Mouse (Mus musculus) left cerebral cortex, postnatal 36 days (tissue): ENCODE measurements around the gene Ccndbp1. TPM values are rescaled to one million over a fixed set of nuclear protein-coding genes. Genes with fewer than 3 reads are reported as not detected.
"Not testable (repeated sequence)": the region's sequence is repeated elsewhere in the genome, so short reads cannot be mapped to it uniquely, and the experiment has no call there.

Experiments used
- DNase-seq, 2 experiments: peaks; one replicate each; pipeline ENCODE4 v3.0.0; 2021 to 2022; ENCODE audit warnings: low spot score in 2 of 2, mixed read lengths in 1 of 2
- intact Hi-C: fragments of 180-260 bp; cut with DNase I; formaldehyde crosslinking; loops from one replicate; pipeline ENCODE4 v1.15.1; 2025
- total RNA-seq, 2 experiments: library from RNA; stranded (reverse); gene quantifications; 2 replicates each; pipeline ENCODE4 v1.2.3; 2021

The Ccndbp1 gene
- 10 to 100 TPM; 54.9 to 59.4 TPM for total RNA-seq

- intact Hi-C loops: no loop called here
- peak; percentile 81 to 84 for DNase-seq
Observed at GRCm38 (mm10) chr2:121007925-121008663, at the start of gene Ccndbp1. Gene Ccndbp1 (plus strand): TSS chr2:121008403.

DNA sequence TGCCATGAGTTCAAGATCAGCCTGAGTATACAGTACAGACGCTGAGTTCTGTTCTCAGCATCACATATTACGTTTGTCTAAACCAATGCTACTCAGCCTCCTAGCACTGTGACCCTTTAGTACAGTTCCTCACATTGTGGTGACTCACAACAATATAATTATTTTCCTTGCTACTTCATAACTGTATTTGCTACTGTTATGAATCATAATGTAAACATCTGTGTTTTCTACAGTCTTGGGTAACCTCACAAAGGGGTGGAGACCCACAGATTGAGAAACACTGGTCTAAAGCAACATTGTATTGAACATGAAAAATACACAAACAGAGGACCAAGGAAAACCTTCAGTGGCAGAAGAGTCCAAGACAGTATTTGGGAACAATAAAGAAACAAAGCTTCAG is 48.8 kb upstream of the Ccndbp1 start:
- no peak for DNase-seq
- intact Hi-C loops: no loop called here

GRCm38 (mm10) chr2:120959827-120960226 is 48.4 kb upstream of the Ccndbp1 start:
- DNase-seq: no peak
- intact Hi-C loops: no loop called here

DNA sequence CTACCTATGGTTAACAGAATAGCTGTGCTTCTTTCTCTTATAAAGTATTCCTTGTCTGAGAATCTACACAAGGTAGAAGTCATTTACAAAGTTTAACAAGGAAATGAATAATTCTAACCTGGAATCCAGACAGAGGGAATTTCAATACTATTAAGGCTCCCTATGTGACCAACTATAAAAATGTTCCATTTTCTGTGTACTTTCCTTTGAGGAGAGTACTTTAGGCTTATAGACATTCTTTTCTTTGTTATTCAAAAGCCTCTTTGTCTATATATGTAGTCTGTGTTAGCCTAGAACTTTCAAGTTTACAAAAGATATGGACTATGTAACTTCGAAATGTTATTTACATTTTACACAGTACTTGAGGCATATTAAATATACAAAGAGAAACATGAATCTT is 47.9 kb upstream of the Ccndbp1 start:
- intact Hi-C loops: no loop called here
- DNase-seq: no peak

DNA sequence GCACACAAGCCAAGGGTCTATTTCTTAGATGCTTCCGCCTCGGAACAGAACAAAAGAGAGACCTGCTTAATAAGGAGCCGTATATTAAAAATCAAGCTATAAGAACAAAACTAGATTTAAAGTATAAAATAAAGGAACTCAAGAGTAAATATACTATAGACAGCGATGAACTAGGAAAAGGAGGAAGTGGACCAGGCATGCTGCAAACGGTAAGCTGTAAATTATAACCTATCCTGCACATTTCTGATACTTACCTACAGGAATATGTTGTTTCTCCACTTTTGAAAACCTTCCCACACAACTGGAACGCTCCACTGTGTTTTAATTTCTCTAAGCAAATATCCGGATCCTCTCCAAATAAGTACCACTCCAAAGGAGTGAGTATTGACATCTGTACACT is 45.1 kb upstream of the Ccndbp1 start:
- intact Hi-C loops: no loop called here
- no peak for DNase-seq

DNA sequence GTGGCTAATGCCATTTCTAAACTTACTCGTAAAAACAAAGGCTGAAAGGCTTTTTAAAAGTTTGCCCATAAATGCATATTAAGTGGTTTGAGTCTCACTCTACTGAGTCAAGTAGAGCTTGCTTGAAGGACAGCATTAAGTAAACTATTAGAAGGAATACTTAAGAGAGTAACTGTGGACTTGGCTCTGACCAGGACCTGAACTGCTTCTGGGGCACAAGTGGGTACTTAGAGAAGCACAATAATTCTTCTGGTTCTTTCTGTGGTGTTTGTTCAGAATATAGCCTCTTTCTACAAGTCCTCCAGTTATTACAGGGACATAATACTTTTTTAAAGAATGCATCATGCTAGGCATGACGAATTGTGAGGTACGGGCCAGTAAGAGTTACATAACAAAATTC is 42.7 kb upstream of the Ccndbp1 start:
- intact Hi-C loops: no loop called here
- no peak for DNase-seq

GRCm38 (mm10) chr2:120970045-120970539 is 38.1 kb upstream of the Ccndbp1 start:
- intact Hi-C loops: no loop called here
- no peak for DNase-seq

DNA sequence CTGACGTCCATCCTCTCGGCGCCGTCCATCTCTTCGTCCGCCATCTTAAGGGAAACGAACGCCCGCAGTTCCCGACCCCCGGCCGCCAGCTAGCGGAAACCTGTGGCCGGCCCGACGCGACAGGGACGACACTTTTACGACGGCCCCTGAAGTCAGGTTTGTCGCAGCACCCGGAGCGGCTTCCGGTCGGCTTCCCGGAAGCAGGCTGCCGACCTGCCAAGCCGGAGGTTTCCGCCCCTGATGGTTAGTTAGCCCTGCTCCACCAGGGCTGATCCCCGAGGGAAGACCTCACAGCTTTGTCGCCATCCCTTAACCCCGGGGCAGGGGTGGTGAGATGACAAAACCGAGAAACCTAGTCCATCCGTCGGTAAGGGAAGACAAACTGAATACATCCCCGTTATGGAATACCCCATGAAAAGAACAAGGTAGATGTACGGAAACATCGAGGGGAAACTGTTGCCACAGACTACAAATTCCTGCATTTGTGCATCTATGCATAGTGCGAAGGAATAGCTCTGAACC is 37.6 kb upstream of the Ccndbp1 start, which contains the start of gene Ubr1:
Ubr1 (minus strand) TSS at position 157 of the 522 bp plus-strand sequence.
- peak; percentile 86 to 87 for DNase-seq
- intact Hi-C loops: no loop called here

- intact Hi-C loops: no loop called here
- no peak for DNase-seq
Observed at GRCm38 (mm10) chr2:120971766-120972165, 36.4 kb upstream of the Ccndbp1 start.

GRCm38 (mm10) chr2:120972257-120972656 is 35.9 kb upstream of the Ccndbp1 start:
- intact Hi-C loops: not testable (repeated sequence)

DNA sequence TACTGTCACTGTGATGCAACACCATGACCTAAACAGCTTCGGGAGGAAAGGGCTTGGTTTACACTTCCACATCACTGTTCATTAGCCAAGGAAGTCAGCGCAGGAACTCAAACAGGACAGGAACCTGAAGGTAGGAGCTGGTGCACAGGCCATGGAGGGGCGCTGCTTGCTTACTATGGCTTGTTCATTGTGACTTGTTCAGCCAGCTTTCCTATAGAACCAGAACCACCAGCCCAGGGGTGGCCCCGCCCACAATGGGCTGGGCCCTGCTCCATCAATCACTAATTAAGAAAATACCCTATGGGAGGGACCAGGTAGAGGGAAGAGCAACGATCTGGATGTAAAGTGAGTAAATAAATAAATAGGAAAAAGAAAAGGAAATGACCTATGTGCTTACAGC is 35.2 kb upstream of the Ccndbp1 start:
- intact Hi-C loops: no loop called here
- no peak for DNase-seq

More at GRCm38 (mm10) chr2:120972257-120972656, 35.9 kb upstream of the Ccndbp1 start:
- not testable (repeated sequence) for DNase-seq

- no peak for DNase-seq
- intact Hi-C loops: no loop called here
Observed at GRCm38 (mm10) chr2:120976308-120976707, 31.9 kb upstream of the Ccndbp1 start.

DNA sequence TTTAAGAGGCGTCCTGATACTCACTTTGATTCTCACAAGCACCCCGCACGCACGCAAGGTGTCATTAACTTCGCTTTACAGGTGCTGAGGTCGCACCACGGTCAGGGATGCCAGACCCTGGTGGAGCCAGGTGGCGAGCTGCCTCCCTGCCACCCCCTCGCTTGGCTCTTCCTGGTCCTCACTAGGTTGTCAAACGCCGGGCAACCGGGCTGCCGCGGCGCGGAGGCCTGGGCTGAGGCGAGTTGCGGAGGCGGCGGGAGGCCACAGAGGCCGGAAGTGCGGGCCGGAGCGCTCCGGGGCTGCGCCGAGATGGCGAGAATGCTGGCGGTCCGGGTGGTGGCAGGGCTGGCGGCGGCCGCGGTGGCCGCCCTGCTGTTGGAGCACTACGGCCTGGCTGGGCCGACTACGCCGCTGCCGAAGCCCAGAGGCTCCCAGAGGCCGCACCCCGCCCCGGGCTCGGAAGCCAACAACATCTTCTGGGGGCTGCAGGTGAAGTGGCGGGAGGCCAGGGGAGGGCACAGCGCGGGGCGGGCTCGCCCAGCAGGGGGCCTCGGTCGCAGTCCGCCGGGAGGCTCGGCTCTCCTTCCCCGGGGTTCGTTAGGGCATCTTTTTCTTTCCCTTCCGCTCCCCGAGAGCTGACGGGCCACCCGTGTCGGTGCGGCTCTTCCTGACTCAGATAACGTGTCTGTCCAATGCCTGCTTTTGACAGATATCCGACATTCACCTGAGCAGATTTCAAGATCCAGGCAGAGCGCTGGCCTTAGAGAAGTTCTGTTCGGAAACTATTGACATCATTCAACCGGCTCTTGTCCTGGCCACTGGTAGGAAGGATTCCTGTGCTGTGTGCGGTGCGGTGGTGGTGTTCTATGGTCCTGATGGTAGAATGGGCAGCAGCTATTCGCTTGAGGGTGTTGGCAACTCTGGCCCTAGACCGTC is 30.9 kb upstream of the Ccndbp1 start, which contains the start of gene Tmem62:
Tmem62 (plus strand) TSS at position 28 of the 936 bp plus-strand sequence.
- intact Hi-C loops: no loop called here
- peak; percentile 74 to 75 for DNase-seq

- intact Hi-C loops: no loop called here
- no peak for DNase-seq
Observed at GRCm38 (mm10) chr2:120977926-120978692, 30.1 kb upstream of the Ccndbp1 start.

DNA sequence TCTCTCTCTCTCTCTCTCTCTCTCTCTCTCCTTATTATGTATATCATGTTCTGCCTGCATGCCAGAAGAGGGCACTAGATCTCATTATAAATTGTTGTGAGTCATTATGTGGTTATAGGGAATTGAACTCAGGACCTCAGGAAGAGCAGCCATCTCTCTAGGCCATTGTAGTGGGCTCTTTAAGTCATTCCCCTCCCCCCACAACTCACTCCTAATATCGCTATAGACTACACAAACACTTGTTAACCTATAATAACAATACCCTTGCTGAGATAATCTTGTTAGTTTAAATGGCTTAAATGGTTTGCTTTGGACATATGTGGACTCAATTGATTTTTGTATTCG is 29.5 kb upstream of the Ccndbp1 start:
- intact Hi-C loops: no loop called here
- no peak for DNase-seq

GRCm38 (mm10) chr2:120979819-120980218 is 28.4 kb upstream of the Ccndbp1 start:
- intact Hi-C loops: no loop called here
- DNase-seq: no peak

- intact Hi-C loops: no loop called here
- DNase-seq: no peak
Observed at GRCm38 (mm10) chr2:120980861-120981260, 27.3 kb upstream of the Ccndbp1 start.

- intact Hi-C loops: no loop called here
- no peak for DNase-seq
Observed at GRCm38 (mm10) chr2:120983611-120984010, 24.6 kb upstream of the Ccndbp1 start.

DNA sequence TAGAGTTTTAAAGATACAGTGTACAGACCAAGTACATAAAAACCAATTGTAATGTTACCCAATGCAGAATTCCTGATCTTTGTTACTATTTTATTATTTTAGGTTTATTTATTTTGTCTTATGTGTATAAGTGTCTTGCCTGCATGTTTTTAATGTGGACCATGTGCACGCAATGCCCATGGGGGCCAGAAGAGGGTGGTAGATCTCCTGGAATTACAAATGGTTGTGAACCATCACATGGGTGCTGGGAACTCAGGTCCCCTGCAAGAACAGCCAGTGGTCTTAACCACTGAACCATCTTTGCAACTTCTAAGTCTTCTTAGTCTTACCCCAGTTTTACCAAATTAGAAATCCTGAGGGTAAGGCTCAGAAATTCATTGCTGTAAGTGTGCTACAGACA is 23.0 kb upstream of the Ccndbp1 start:
- DNase-seq: no peak
- intact Hi-C loops: no loop called here
